Mouse (Mus musculus) spleen, postnatal 36 days (tissue): ENCODE results near the gene Hook1.
A peak's percentile ranks its signal among the peaks of the same experiment; 100 is the strongest.
"Not testable (repeated sequence)": the region's sequence is repeated elsewhere in the genome, so short reads cannot be mapped to it uniquely, and the experiment has no call there.

Source experiments
- DNase-seq, 2 experiments: peaks; one replicate each; pipeline ENCODE4 v3.0.0; 2022; ENCODE audit warnings: low spot score in 2 of 2, mixed read lengths in 1 of 2

Hook1 gene

GRCm38 (mm10) chr4:95966928-95967724 is at the start of gene Hook1:
TSS of gene Hook1 (plus strand) at chr4:95967240.
- DNase-seq, result peak; percentile 93 to 95

GRCm38 (mm10) chr4:95917703-95918102 is 49.3 kb upstream of the Hook1 start:
- no peak for DNase-seq

GRCm38 (mm10) chr4:95920448-95920847 is 46.6 kb upstream of the Hook1 start:
- no peak for DNase-seq

DNA sequence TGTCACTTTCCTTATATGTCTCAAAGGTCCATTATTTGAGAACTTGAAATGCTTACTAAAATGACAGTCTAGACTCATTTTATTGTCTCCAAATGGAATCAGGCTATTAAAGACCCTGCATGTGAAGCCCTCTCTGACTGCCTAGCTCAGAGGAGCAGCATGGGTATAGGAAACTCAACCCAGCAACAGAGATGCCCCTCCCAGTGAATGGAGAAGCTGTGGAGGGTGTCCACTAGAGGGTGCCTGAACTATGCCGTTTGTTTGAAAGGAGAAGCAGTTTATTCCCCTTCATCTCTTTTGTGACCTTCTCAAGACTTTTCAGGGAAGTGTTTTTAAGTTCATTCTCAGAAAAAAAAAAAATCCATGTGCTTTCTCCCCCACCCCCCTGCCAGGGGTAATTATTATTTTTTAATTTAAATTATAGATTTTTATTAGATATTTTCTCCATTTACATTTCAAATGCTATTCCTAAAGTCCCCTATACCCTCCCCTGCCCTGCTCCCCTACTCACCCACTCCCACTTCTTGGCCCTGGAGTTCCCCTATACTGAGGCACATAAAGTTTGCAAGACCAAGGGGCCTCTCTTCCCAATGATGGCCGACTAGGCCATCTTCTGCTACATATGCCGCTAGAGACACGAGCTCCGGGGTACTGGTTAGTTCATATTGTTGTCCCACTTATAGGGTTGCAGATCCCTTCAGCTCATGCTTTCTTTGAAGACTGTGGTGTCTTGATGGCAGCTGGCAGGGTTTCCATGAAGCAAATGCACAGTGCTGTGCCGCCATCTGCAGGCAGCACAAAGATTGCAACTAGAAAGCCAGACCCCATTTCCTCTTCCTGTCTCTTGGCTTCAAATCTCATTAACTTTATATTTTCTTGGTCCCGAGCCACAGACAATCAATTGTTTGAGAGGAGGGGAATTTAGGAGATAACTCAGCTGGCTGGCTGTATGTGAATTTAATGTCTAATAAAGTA is 42.5 kb upstream of the Hook1 start:
- DNase-seq, result peak; percentile 46 to 54

DNA sequence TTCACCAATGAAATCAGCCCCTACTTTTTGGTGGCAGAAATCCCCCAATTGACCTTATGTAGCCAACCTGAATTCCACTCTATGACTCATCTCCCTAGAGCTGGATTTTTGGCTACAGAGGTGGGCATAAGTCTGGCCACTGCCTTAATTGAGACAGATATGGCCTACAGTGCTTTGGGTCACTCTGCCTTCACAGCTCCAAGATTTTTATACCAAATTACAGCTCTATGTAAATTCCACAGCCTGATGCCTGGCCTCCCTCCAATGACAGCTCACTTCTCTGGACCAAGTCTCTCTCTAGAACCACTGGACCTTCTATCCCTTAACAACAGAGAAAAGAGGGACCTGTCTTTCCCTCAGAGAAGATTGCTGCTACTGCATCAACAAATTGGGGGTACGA is 38.2 kb upstream of the Hook1 start:
- DNase-seq, result no peak

GRCm38 (mm10) chr4:95929936-95930335 is 37.1 kb upstream of the Hook1 start:
- DNase-seq, result no peak

DNA sequence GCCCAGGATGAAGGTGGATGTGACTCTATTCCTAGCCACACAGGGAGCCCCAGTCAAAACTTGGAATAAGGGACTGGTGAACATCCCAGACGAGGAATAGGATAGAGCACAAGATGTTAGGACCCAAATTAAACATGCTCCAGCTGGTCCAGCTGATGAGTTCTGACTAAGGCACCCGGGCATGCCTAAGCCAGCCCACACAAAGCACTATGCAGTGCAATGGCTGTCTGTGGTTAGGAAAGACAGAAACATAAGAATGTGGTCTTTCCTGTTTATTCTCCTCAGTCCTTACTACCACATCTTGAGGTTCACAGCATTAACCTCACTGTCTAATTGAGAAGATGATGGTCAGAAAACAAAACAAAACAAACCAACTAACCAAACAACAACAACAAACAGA is 35.7 kb upstream of the Hook1 start:
- no peak for DNase-seq

- no peak for DNase-seq
Observed at GRCm38 (mm10) chr4:95933801-95934356, 33.2 kb upstream of the Hook1 start.

DNA sequence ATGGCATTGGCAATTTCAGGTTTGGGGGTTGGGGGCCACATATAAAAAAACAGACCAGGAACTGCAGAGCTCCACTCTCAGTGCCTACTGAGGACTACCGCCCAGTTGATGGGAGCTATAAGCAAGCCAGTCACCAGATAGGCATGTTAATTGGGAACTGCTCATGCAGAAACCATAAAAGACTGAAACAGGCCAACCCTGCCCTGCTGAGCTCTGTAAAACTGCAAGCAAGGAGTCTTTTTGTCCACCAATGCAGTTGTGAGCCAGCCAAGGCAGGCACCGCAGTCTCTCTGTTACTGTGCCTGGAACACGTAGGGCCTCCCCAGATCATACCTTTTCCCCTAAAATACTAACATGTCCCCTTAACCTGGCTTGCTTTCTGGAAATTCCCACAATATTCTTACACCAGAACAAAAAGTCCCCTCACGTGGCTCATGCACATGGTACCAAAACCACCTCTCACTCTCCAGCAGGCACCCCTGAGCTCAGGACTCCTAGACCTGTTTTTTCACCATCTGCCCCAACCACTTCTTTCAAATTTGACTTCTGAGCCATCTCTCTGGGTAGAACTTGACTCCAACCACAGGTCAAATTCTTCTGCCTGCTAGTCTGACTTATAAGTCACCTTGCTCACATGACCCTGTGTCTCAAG is 32.5 kb upstream of the Hook1 start:
- DNase-seq, result no peak

- DNase-seq, result no peak
Observed at GRCm38 (mm10) chr4:95938701-95939100, 28.3 kb upstream of the Hook1 start.

DNA sequence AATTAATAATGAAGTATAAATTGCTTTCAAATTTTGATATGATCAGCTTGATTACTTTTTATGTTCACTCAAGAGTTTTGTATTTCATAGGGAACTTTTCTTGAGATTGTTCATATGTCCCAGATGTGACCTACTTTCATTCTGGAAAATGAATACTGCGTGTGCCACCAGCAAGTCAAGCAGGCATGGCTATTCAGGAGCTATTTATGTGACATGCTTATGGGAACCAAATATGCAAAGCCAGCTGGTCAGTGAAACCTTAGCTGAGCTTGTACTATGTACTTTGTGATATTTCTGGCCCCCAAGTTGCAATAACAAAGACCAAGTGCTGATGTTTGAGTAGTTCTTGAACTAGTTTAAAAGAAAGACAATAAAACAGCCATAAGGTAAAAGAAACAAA is 19.1 kb upstream of the Hook1 start:
- no peak for DNase-seq

DNA sequence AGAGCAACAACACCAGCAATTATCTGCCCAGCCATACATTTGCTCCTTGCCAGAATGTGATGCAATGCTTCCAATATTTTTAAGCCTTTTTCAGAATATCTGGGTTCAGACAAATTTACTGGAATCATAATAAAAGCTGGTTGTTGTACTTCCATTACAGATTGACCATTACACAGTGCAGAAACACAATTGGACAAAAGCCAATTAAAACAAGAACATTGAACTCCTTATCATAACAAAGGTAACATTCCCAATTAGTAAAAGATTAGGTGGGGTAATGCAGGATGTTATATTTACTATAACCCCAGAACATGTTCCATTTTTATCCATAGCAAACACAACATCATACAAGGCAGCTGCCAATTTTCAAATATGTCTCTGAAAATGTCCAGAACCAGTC is 13.7 kb upstream of the Hook1 start:
- DNase-seq, result no peak

GRCm38 (mm10) chr4:95982221-95982620 is 15.2 kb downstream of the Hook1 start:
- DNase-seq, result not testable (repeated sequence)

GRCm38 (mm10) chr4:96016875-96017274 is 49.8 kb downstream of the Hook1 start:
- DNase-seq, result no peak

GRCm38 (mm10) chr4:96022803-96023202 is 55.8 kb downstream of the Hook1 start:
- DNase-seq, result no peak

GRCm38 (mm10) chr4:96028412-96028811 is 61.4 kb downstream of the Hook1 start:
- DNase-seq, result no peak

- DNase-seq, result no peak
Observed at GRCm38 (mm10) chr4:96060106-96060505, 93.1 kb downstream of the Hook1 start.

GRCm38 (mm10) chr4:96062045-96062444 is 95.0 kb downstream of the Hook1 start:
- DNase-seq, result no peak
